Mouse (Mus musculus) C2C12 (cell line): ENCODE data around the gene Hk2. TPM values are rescaled to one million over a fixed set of nuclear protein-coding genes. Genes with fewer than 3 reads are reported as not detected.

ENCODE experiments used
- H3K27me3 ChIP-seq: one replicate; pipeline ENCODE4 v1.6.1; 2011; ENCODE audit not compliant: control insufficient read depth, insufficient read depth, insufficient read length
- H3K36me3 ChIP-seq: one replicate; pipeline ENCODE4 v1.6.1; 2011; ENCODE audit not compliant: control insufficient read depth, insufficient read depth
- H3K4me3 ChIP-seq: one replicate; pipeline ENCODE4 v1.5.1; 2011; ENCODE audit warnings: mild to moderate bottlenecking, control low read depth; ENCODE audit not compliant: poor library complexity, insufficient read depth, severe bottlenecking
- H3K79me2 ChIP-seq: one replicate; pipeline ENCODE4 v1.6.1; 2011; ENCODE audit not compliant: control insufficient read depth, insufficient read depth
- H3K79me3 ChIP-seq: one replicate; pipeline ENCODE4 v1.6.1; 2011; ENCODE audit warnings: low read depth, control low read depth
- H3ac ChIP-seq: one replicate; pipeline ENCODE3; 2011; ENCODE audit warnings: low read depth; ENCODE audit not compliant: control insufficient read depth, insufficient read length
- CEBPB ChIP-seq: IDR thresholded peaks from one replicate; pipeline ENCODE4 v1.6.1; 2011; ENCODE audit warnings: low read depth, mild to moderate bottlenecking, control low read depth, moderate library complexity
- CTCF ChIP-seq: IDR thresholded peaks from one replicate; pipeline ENCODE4 v1.5.1; 2011; ENCODE audit not compliant: control insufficient read depth, insufficient read depth, insufficient read length
- FOSL1 ChIP-seq: IDR thresholded peaks from one replicate; pipeline ENCODE4 v1.8.0; 2011; ENCODE audit warnings: mild to moderate bottlenecking, low read length; ENCODE audit not compliant: poor library complexity, insufficient read depth, severe bottlenecking
- MAX ChIP-seq: IDR thresholded peaks from one replicate; pipeline ENCODE4 v1.6.1; 2011; ENCODE audit warnings: mild to moderate bottlenecking, control low read depth
- MYOD1 ChIP-seq: IDR thresholded peaks from one replicate; pipeline ENCODE4 v1.6.1; 2011; ENCODE audit warnings: low read depth; ENCODE audit not compliant: control insufficient read depth, insufficient read length
- MYOG ChIP-seq: IDR thresholded peaks from one replicate; pipeline ENCODE4 v1.6.1; 2011; ENCODE audit not compliant: control insufficient read depth, insufficient read length; ENCODE audit errors: extremely low read depth
- USF1 ChIP-seq: IDR thresholded peaks from one replicate; pipeline ENCODE4 v1.6.1; 2011; ENCODE audit warnings: low read depth, mild to moderate bottlenecking, control low read depth, moderate library complexity
- polyA plus RNA-seq: library from polyadenylated mRNA; unstranded; fragments of >200 nt; fragmentation: generic; extraction: Trizol; gene quantifications from one replicate; pipeline ENCODE4 v1.2.1, GENCODE M21; 2012; ENCODE audit warnings: missing spikeins

The Hk2 gene
- polyA plus RNA-seq, 1 experiment: 24.3 TPM

DNA sequence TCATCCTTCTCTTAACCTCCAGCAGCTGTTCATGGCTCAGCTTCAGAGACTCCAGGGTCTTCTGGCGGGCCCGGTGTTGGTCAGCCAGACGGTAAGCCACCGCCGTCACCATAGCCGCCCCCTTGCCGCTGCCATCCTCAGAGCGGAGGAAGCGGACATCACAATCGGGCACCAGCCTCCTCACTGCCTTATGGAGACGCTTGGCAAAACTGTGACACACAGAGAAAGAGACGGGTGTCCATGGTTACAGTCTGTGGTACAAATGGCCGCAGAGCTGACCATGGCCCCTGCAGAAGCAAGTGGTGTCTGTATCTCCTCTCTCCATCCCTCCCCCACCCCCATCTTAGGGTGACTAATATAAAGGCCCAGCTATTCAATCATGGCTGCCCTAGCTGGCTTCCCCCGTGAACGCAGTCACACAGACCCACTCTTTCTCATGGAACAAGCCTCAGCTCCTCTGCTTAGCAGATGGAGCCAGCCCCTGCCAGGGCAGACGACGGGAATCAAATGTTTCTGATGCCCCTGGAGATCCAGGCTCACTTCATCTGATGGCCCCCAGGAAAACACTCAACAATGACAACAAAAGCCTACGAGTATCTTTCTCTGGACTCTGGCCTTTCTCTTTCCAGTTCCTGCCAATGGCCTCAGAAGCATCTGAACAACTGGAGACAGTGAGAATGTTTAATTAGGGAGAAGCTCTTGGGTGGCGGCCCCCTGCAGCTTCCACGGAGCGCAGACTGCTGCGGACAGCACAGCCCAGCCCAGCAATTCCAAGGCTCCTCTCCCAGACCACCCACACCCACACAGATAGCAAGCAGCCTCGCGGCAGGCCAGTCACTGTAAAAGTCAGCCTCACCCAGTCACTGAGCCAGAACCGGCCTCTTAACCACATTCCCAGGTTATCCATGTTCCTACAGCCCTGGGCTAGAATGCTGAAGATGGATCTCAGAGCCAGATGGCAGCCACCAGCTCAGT is 37.3 kb downstream of the Hk2 start:
- peaks cover 57% of the 10 kb centered on the region for H3K36me3 ChIP-seq
- TF ChIP-seq CTCF (no peak), MYOD1 (no peak), MAX (no peak), FOSL1 (no peak), USF1 (no peak), MYOG (no peak), CEBPB (no peak)
- no peaks in the 10 kb centered on the region for H3K27me3 ChIP-seq
- H3K79me3 ChIP-seq: no peaks in the 10 kb centered on the region
- no peak overlapping the region for H3K4me3 ChIP-seq
- H3ac ChIP-seq: no peak overlapping the region
- H3K79me2 ChIP-seq: no peaks in the 10 kb centered on the region

DNA sequence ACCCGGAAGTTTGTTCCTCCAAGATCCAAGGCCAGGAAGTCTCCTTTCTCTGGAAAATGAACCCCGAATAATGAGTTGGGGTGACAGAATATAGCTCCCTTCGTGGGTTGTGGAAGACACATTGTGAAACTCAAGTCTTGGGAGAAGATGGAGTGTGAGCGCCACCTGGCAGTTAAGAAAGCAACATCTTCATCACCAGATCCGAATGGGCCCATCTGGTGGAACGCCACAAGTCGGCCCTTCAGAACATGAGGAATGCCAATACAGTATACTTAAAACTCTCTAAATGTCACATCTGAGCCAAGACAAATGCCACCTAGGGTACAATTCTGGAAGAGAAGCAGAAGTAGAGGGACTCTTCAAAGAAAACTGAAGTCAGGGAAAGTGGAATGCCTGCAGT is 38.9 kb downstream of the Hk2 start:
- Histone ChIP-seq H3K79me2 (no peaks in the 10 kb centered on the region), H3K79me3 (no peaks in the 10 kb centered on the region), H3K36me3 (peaks cover 61% of the 10 kb centered on the region), H3K27me3 (no peaks in the 10 kb centered on the region), H3ac (no peak overlapping the region), H3K4me3 (no peak overlapping the region)
- TF ChIP-seq MAX (no peak), USF1 (no peak), CTCF (no peak), MYOG (no peak)

DNA sequence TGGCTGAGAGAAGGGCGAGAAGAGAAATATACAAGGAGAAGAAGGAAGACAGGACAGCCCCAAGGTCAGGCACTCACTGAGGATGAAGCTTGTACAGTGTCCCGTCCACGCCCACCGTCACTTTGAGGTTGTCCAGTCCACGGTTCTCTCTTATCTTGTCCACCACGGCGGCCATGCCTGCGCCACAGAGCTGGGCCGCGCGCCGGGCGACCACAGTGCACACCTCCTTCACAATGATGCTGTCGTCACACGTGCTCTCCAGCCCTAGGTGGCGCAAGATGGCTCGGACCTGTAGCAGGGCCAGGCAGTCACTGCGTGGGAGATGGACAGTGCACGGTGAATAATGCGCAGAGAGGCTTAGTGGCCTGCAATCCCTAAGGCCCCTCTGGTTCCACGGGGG is 45.6 kb downstream of the Hk2 start:
- Histone ChIP-seq H3K79me2 (no peaks in the 10 kb centered on the region), H3ac (no peak overlapping the region), H3K4me3 (no peak overlapping the region), H3K27me3 (no peaks in the 10 kb centered on the region), H3K79me3 (no peaks in the 10 kb centered on the region), H3K36me3 (peaks cover 63% of the 10 kb centered on the region)
- TF ChIP-seq FOSL1 (no peak), USF1 (no peak), MYOD1 (no peak), MAX (no peak), CEBPB (no peak), CTCF (no peak), MYOG (no peak)

DNA sequence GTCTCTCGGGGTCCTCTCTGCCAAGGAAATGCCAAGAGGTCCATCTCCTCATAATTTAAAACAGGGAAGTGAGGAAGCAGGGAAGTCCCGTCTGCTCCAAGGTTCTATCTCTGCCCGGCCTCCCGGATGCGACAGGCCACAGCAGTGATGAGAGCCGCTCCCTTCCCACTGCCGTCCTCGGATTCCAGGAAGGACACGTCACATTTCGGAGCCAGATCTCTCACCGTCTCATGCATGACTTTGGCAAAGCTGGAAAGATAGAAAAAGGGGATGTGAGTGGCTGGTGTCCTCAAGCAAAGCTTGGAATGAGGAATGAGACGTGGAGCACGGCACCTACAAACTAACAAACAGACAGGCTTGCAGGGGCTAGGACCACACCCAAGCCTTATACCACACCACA is 47.0 kb downstream of the Hk2 start:
- Histone ChIP-seq H3K27me3 (no peaks in the 10 kb centered on the region), H3K36me3 (peaks cover 61% of the 10 kb centered on the region), H3K4me3 (no peak overlapping the region)

DNA sequence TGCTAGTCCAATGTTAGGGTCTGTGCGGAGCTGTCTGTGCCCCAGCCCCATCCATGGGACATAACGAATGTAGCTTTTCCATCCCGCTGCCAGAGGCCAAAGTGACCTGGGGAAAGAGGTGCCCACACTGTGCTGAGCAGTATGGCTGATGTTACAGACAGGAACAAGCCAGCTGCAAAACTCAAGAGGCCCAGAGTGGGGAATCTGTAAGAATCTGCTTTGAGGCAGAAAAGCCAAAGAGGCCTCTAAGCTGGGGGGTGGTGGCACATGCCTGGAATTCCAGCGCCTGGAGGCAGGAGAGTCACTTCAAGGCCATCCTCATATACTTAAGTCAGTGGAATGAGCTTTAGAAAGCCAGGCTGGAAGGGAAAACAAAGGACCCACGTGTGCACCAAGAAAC is 50.9 kb downstream of the Hk2 start:
- H3K4me3 ChIP-seq: no peak overlapping the region
- H3K27me3 ChIP-seq: no peaks in the 10 kb centered on the region
- H3K79me2 ChIP-seq: no peaks in the 10 kb centered on the region
- peaks cover 28% of the 10 kb centered on the region for H3K36me3 ChIP-seq
- H3ac ChIP-seq: no peak overlapping the region
- no peaks in the 10 kb centered on the region for H3K79me3 ChIP-seq
- no peak for TF ChIP-seq MYOG
- TF ChIP-seq MAX: no peak
- TF ChIP-seq FOSL1: no peak
- no peak for TF ChIP-seq USF1
- no peak for TF ChIP-seq CEBPB
- no peak for TF ChIP-seq CTCF
- no peak for TF ChIP-seq MYOD1

More for the DNA sequence above, 47.0 kb downstream of the Hk2 start:
- Histone ChIP-seq H3K79me2 (no peaks in the 10 kb centered on the region), H3ac (no peak overlapping the region), H3K79me3 (no peaks in the 10 kb centered on the region)
- no peak for TF ChIP-seq MYOD1
- TF ChIP-seq CTCF: no peak
- TF ChIP-seq FOSL1: no peak
- TF ChIP-seq MYOG: no peak
- no peak for TF ChIP-seq USF1
- TF ChIP-seq CEBPB: no peak
- TF ChIP-seq MAX: no peak

DNA sequence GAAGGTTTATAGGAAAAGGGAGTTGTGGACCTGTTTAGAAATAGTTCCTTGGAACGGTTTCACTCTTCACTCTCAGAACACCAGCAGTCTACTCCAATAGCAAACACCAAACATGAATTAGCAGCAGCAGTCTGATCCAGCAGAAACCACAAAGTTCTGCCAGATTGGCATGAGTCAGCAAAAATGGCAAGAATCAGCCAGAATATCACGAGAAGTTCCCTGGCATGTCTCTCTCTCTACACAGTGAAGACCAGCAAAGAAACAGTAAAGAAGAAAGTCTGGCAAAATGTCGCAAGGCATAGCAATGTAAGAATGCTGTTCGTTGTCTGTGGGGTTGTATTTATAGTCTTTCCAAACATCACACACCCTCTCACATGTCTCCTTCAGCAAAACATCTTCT is 58.1 kb downstream of the Hk2 start:
- no peak overlapping the region for H3ac ChIP-seq
- no peaks in the 10 kb centered on the region for H3K36me3 ChIP-seq
- no peaks in the 10 kb centered on the region for H3K27me3 ChIP-seq
- no peaks in the 10 kb centered on the region for H3K79me2 ChIP-seq
- TF ChIP-seq MYOG (no peak), USF1 (no peak), MYOD1 (no peak), MAX (no peak), CTCF (no peak), CEBPB (no peak), FOSL1 (no peak)
- no peaks in the 10 kb centered on the region for H3K79me3 ChIP-seq
- H3K4me3 ChIP-seq: no peak overlapping the region
